Mouse (Mus musculus): Measurements from ENCODE around the gene Fam228b.

GRCm38 (mm10) chr12:4774895-4775587 is 6.0 kb upstream of the Fam228b start:
- TF ChIP-seq TAL1 (conservative IDR thresholded peaks at IDR 0.05; ENCODE audit: low read depth, low read length) (no peak), CTCF (IDR thresholded peaks at IDR 0.05; ENCODE audit: low read depth, low read length) (no peak)
